Mouse (Mus musculus): ENCODE measurements around the gene Tsen34.

GRCm38 (mm10) chr7:3683908-3684550 is 8.6 kb upstream of the Tsen34 start:
- TF ChIP-seq GATA1 (IDR thresholded peaks at IDR 0.05; ENCODE audit: low read length), result no peak
- no peak for TF ChIP-seq TAL1 (IDR thresholded peaks at IDR 0.05; ENCODE audit: low read length)
